Mouse (Mus musculus) testis, adult 2 months (tissue): ENCODE results near the gene Dmrta1. TPM values are rescaled to one million over a fixed set of nuclear protein-coding genes. Genes with fewer than 3 reads are reported as not detected.

Experiments used
- H3K27ac ChIP-seq: fragments of 200-500 bp; 2 replicates; pipeline ENCODE4 v1.5.1; 2012; ENCODE audit warnings: low read depth, low read length; ENCODE audit not compliant: control insufficient read depth, insufficient read depth
- H3K27me3 ChIP-seq: fragments of 200-500 bp; 2 replicates; pipeline ENCODE4 v1.6.1; 2012; ENCODE audit warnings: mild to moderate bottlenecking, low read length, moderate library complexity; ENCODE audit not compliant: control insufficient read depth, insufficient read depth
- H3K36me3 ChIP-seq: fragments of 200-500 bp; 2 replicates; pipeline ENCODE4 v1.6.1; 2012; ENCODE audit warnings: mild to moderate bottlenecking, low read length; ENCODE audit not compliant: control insufficient read depth, insufficient read depth
- H3K4me1 ChIP-seq: fragments of 200-500 bp; 2 replicates; pipeline ENCODE4 v1.6.1; 2012; ENCODE audit warnings: low read length; ENCODE audit not compliant: control insufficient read depth, insufficient read depth
- H3K4me3 ChIP-seq: fragments of 200-500 bp; 2 replicates; pipeline ENCODE4 v1.5.1; 2012; ENCODE audit warnings: low read depth, mild to moderate bottlenecking, low read length, moderate library complexity, mixed read lengths; ENCODE audit not compliant: control insufficient read depth
- CTCF ChIP-seq: fragments of 200-500 bp; IDR thresholded peaks from 2 replicates; pipeline ENCODE4 v1.5.1; 2012; ENCODE audit warnings: low read depth, mild to moderate bottlenecking, inconsistent platforms, low read length, moderate library complexity; ENCODE audit not compliant: control insufficient read depth, insufficient read depth, insufficient replicate concordance
- POLR2A ChIP-seq: fragments of 200-500 bp; IDR thresholded peaks from 2 replicates; pipeline ENCODE4 v1.6.1; 2012; ENCODE audit warnings: low read depth, mild to moderate bottlenecking, inconsistent platforms, low read length, moderate library complexity; ENCODE audit not compliant: control insufficient read depth
- polyA plus RNA-seq: library from polyadenylated mRNA; depleted of rRNA; stranded (reverse); fragments of >200 nt; gene quantifications from 2 replicates; pipeline ENCODE4 v1.2.3, GENCODE M21; 2012; rRNA removed

Dmrta1 gene
- 4.4 and 10.0 TPM in 2 replicates for polyA plus RNA-seq

DNA sequence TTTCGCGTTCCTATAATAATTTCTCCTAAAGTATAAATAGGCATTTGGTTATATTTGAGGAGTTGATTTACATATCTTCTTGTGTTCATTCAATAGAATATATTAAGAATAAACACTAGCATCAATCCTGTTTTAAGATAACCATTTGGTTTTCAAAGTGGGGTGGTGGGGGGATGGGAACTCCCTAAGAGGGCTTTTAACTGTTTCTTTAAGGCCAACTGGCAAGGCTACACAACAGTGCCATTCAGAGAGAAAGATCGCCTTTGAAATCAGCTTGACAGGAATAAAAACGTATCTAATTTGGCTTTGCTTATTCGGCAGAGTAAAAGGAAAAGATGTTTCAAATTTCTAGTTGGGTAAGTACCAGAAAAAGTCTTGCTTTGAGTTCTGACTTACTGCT lies at the start of gene Dmrta1:
Gene Dmrta1 (plus strand): TSS at position 242 of the 400 bp plus-strand sequence.
- no peaks in the 10 kb centered on the region for H3K27me3 ChIP-seq
- no peak within 1 kb of the TSS for H3K4me3 ChIP-seq
- H3K36me3 ChIP-seq = no peaks in the 10 kb centered on the region
- no peak for TF ChIP-seq CTCF
- no peak for TF ChIP-seq POLR2A
- H3K27ac ChIP-seq = peak within 1 kb of the TSS; percentile 65
- no peaks in the 10 kb centered on the region for H3K4me1 ChIP-seq

GRCm38 (mm10) chr4:89630374-89631079 lies 48.7 kb upstream of the Dmrta1 start:
- Histone ChIP-seq H3K27ac (no peak overlapping the region), H3K27me3 (no peaks in the 10 kb centered on the region), H3K36me3 (no peaks in the 10 kb centered on the region), H3K4me1 (no peaks in the 10 kb centered on the region), H3K4me3 (no peak overlapping the region)
- TF ChIP-seq POLR2A (no peak), CTCF (no peak)

DNA sequence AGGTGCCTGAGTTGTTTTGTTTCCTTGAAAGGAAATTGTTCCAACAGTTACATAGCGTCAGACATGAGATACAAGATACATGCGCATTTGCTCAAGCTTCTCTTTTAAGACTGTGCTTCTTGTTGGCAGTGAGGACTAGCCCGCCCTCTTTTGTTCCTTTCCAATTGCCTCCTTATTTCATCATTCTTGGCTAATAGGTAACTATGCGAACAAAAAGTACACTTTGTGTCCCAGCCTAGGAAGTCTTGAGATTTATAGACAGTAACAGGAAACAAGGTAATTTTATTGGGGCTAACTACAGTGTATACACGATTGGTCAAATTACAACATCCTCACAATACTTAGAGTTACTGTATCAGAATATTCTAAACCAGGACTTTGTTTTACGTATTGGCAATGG lies 47.7 kb upstream of the Dmrta1 start:
- Histone ChIP-seq H3K4me1 (0 out of 2 replicates have a peak, but pooled peaks cover under 1% of the 10 kb centered on the region), H3K27ac (no peak overlapping the region), H3K4me3 (no peak overlapping the region), H3K36me3 (no peaks in the 10 kb centered on the region), H3K27me3 (no peaks in the 10 kb centered on the region)
- TF ChIP-seq POLR2A = no peak
- TF ChIP-seq CTCF = no peak

- no peaks in the 10 kb centered on the region for H3K27me3 ChIP-seq
- peak overlapping the region; percentile 5 for H3K27ac ChIP-seq
- H3K4me1 ChIP-seq = 0 out of 2 replicates have a peak, but pooled peaks cover 2% of the 10 kb centered on the region
- TF ChIP-seq CTCF (no peak), POLR2A (no peak)
- H3K4me3 ChIP-seq = no peak overlapping the region
- H3K36me3 ChIP-seq = no peaks in the 10 kb centered on the region
These were observed 40.6 kb upstream of the Dmrta1 start for GRCm38 (mm10) chr4:89638651-89639050.

- H3K4me1 ChIP-seq = no peaks in the 10 kb centered on the region
- H3K36me3 ChIP-seq = no peaks in the 10 kb centered on the region
- no peak overlapping the region for H3K4me3 ChIP-seq
- H3K27me3 ChIP-seq = no peaks in the 10 kb centered on the region
- TF ChIP-seq CTCF = no peak
- TF ChIP-seq POLR2A = no peak
- H3K27ac ChIP-seq = peak overlapping the region; percentile 49
These were observed 34.8 kb upstream of the Dmrta1 start for GRCm38 (mm10) chr4:89644235-89645115.

DNA sequence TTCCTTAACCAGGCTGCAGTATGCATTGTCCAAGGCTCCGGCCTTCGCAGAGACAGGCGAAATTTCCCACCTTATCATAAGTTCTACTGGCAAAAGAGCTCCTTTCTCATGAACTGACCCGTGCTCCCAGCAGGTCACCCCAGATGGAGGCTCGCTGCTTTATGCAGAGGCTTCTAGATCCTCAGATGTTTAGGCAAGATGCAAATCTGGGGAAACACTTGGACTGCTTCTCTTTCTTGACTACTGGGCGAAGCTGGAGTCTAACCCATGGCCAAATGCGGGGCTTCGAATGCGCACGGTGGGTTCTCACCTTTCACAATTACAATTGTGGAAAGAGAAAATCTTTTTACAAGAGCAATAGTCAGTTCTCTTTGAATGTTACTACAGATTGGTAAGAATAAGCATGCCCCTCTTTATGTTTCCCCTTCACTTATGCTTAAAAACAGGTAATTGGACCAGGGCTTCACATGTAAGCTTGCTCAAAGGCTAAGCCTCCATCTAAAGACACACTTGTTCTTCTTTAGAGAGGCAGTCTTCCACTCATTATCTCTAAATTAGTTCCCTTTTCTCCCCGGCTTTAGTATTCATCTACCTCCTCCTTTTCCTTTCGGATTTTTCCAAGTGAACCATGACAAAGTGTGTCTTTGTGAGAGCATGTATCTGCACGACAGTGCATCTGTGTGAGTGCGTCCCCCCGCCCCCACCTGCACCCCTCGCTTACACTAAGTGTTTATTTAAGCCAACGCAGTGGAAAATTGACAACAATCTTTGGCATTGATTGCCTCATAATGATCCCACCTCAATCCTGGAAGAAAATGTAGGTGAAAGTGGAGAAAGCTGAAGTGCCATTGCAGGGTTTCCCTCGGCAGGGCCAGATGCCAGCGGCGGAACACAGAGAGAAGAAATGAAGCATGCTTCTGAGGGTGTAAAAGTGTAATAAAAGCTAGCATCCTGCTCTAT lies 28.6 kb upstream of the Dmrta1 start:
- no peak overlapping the region for H3K4me3 ChIP-seq
- H3K4me1 ChIP-seq = peaks cover 6% of the 10 kb centered on the region; the same call in 1 of the 2 replicates
- H3K27ac ChIP-seq = peak overlapping the region; percentile 39
- no peak for TF ChIP-seq POLR2A
- TF ChIP-seq CTCF = no peak
- H3K36me3 ChIP-seq = no peaks in the 10 kb centered on the region
- H3K27me3 ChIP-seq = no peaks in the 10 kb centered on the region
